In genomic region chr6:62281256-62281655, GRCm38 (mm10) we compare ENCODE assay signal across 23 mouse cellular contexts.
"Had no signal": no experiment of that assay in that cellular context is flagged by ENCODE, and none has a peak within 500 bp of the region (broad histone marks: within the 10 kb centered on the region; RNA-seq: fewer than 3 reads in every experiment).

No protein-coding gene starts in this region.

- H3K4me2 ChIP-seq: heart, embryonic 12.5 days; hindbrain, embryonic 13.5 days; kidney, embryonic 15.5 days; limb, embryonic 13.5 days; limb, embryonic 15.5 days had no signal

- H3K9me3 ChIP-seq: heart, embryonic 10.5 days; heart, embryonic 12.5 days; hindbrain, embryonic 13.5 days; kidney, embryonic 15.5 days; limb, embryonic 13.5 days; limb, embryonic 15.5 days had no signal

- H3K4me3 ChIP-seq: gastrocnemius, adult 2 months; heart, embryonic 10.5 days; heart, embryonic 12.5 days; hindbrain, embryonic 13.5 days; kidney, embryonic 15.5 days; limb, embryonic 13.5 days; limb, embryonic 15.5 days had no signal

- ATAC-seq: hindbrain, postnatal 0 days; intestine, embryonic 16.5 days had no signal

- H3K27me3 ChIP-seq: heart, embryonic 12.5 days; hindbrain, embryonic 13.5 days; kidney, embryonic 15.5 days; limb, embryonic 13.5 days; limb, embryonic 15.5 days had no signal

- H3K9ac ChIP-seq: heart, embryonic 12.5 days; hindbrain, embryonic 13.5 days; kidney, embryonic 15.5 days; limb, embryonic 13.5 days; limb, embryonic 15.5 days had no signal

- H3K36me3 ChIP-seq: heart, embryonic 10.5 days; heart, embryonic 12.5 days; hindbrain, embryonic 13.5 days; kidney, embryonic 15.5 days; limb, embryonic 13.5 days; limb, embryonic 15.5 days had no signal

- H3K27ac ChIP-seq: gastrocnemius, adult 2 months; heart, embryonic 10.5 days; hindbrain, embryonic 13.5 days; hindbrain, postnatal 0 days; kidney, embryonic 15.5 days; kidney, postnatal 0 days; limb, embryonic 13.5 days; limb, embryonic 15.5 days had no signal

- H3K4me1 ChIP-seq: heart, embryonic 10.5 days; heart, embryonic 12.5 days; hindbrain, embryonic 13.5 days; kidney, embryonic 15.5 days; limb, embryonic 13.5 days; limb, embryonic 15.5 days had no signal

- DNase-seq: gastrocnemius, adult 2 months; gastrocnemius, postnatal 10 days; gastrocnemius, postnatal 25 days; heart, adult 18-20 months; heart, postnatal 14 days; heart, postnatal 36 days; kidney, adult 11 months; kidney, adult 2 months; kidney, adult 9 months; kidney, postnatal 14 days; kidney, postnatal 36 days; layer of hippocampus, adult 9-11 months; layer of hippocampus, postnatal 36 days; left cerebral cortex, postnatal 4 days had no signal
